In the genomic region with DNA sequence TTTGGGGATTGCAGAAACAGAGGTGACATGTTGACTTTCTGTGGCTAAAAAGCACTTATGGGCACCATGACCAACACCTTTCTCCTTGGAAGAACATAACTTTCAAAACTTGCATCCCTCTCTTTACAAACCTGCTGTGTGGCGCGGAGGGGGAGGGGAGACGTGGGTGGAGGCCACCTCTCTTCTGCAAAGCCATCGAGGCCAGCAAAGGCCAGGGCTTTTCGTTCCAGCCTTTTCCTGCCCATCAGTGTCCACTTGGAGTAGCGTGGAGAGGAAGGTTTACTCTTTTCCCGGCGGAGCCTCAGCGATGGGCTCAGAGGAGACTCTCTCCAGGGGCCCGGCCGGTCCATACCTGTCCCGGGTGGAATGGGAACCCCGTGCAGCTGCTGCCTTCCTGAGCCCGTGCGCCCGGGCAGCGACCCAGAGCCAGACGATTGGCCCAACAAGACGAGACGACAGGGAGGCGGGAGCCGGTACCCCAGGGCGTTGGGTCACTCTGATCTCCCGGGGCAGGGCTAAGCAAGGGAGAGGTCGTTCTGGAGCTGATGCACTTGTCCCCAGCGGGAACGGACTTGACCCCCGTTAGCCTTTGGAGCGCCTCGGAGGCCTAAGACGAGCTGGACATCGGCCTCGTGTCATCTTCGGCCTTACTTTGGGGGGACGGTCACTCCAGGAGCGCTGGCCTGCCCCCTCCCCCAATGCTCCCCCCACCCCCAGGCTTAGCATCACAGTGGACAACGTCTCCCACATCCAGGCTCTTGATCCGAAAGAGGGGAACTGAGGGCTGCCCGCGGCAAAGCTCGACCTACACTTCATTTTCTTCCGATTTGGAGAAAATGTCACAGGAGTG, we compare ENCODE assay signal across 8 mouse cellular contexts.
DNase-seq lines count a peak whose midpoint lies in the region; ATAC-seq and TF ChIP-seq lines count a peak whose summit lies in the region.

No protein-coding gene starts in this region.

- TF ChIP-seq CTCF in layer of hippocampus, adult 2 months (conservative IDR thresholded peaks at IDR 0.05) = no peak
- no peak for TF ChIP-seq CTCF in heart, postnatal 0 days (IDR thresholded peaks at IDR 0.05; ENCODE audit: low read depth)
- TF ChIP-seq CTCF in olfactory bulb, adult 2 months (IDR thresholded peaks at IDR 0.05; ENCODE audit: insufficient read depth, low read depth, low read length) = no peak

- DNase-seq in layer of hippocampus, adult 2 months (ENCODE audit: low spot score in 2 of 2) = no peak
- DNase-seq in layer of hippocampus, postnatal 36 days = no peak
- peak; percentile 29 to 34 for DNase-seq in cerebellum, postnatal 25 days
- DNase-seq in heart, postnatal 0 days (ENCODE audit: low spot score) = no peak
- peak; percentile 52 to 70 for DNase-seq in kidney, postnatal 4 days
- no peak for DNase-seq in urinary bladder, postnatal 10 days (ENCODE audit: low spot score)
- no peak for DNase-seq in B cell, adult 2 months

- H3K27me3 ChIP-seq in heart, postnatal 0 days (ENCODE audit: control insufficient read depth, insufficient read depth, low read length) = peaks cover 65% of the 10 kb centered on the region

- peak; percentile 36; the same call in 1 of the 2 replicates for ATAC-seq in heart, postnatal 0 days (ENCODE audit: insufficient read depth, low read depth)

- H3K4me3 ChIP-seq in layer of hippocampus, adult 2 months = peak overlapping the region; percentile 36; the same call in 1 of the 2 replicates
- peak overlapping the region; percentile 48 for H3K4me3 ChIP-seq in heart, postnatal 0 days (ENCODE audit: low read depth, low read length)
- peak overlapping the region; percentile 45 for H3K4me3 ChIP-seq in olfactory bulb, adult 2 months (ENCODE audit: insufficient read depth, low read depth, low read length)

- no peaks in the 10 kb centered on the region for H3K4me1 ChIP-seq in heart, postnatal 0 days (ENCODE audit: control insufficient read depth, insufficient read depth)
- peaks cover 5% of the 10 kb centered on the region for H3K4me1 ChIP-seq in olfactory bulb, adult 2 months (ENCODE audit: control insufficient read depth, insufficient read depth, low read length)

- H3K9me3 ChIP-seq in heart, postnatal 0 days (replicated peaks; ENCODE audit: control insufficient read depth, low read length) = no peaks in the 10 kb centered on the region

- peak overlapping the region; percentile 71 for H3K4me2 ChIP-seq in heart, postnatal 0 days (ENCODE audit: low read depth, low read length)

- no peak for TF ChIP-seq EP300 in heart, postnatal 0 days (IDR thresholded peaks at IDR 0.05; ENCODE audit: low read depth)

- 1% methylated on average over 42 of the region's 42 CpGs for WGBS in heart, postnatal 0 days
- 2% methylated on average over 42 of the region's 42 CpGs for WGBS in olfactory bulb, adult 2 months

- H3K27ac ChIP-seq in layer of hippocampus, adult 2 months = no peak overlapping the region
- H3K27ac ChIP-seq in heart, postnatal 0 days (ENCODE audit: low read depth) = no peak overlapping the region
- H3K27ac ChIP-seq in olfactory bulb, adult 2 months (ENCODE audit: insufficient read depth, low read depth, low read length) = no peak overlapping the region

- no peak overlapping the region for H3K9ac ChIP-seq in heart, postnatal 0 days (replicated peaks; ENCODE audit: low read depth, low read length)

- TF ChIP-seq POLR2A in olfactory bulb, adult 2 months (IDR thresholded peaks at IDR 0.05; ENCODE audit: insufficient read depth, low read depth, low read length) = no peak

- no peaks in the 10 kb centered on the region for H3K36me3 ChIP-seq in heart, postnatal 0 days (replicated peaks; ENCODE audit: control insufficient read depth, insufficient read depth, low read length)

Comparison
In these comparisons a context has a peak if more than half of its experiments do, and no peak if none do; other contexts are left out.
1. DNase-seq: peak in cerebellum, postnatal 25 days (2 of 2) and kidney, postnatal 4 days (2 of 2); none in layer of hippocampus, adult 2 months (0 of 2), layer of hippocampus, postnatal 36 days (0 of 2), heart, postnatal 0 days (single experiment), urinary bladder, postnatal 10 days (single experiment) and B cell, adult 2 months (0 of 2).
2. Peak in every context shown above with its lines, with median percentiles within 50 percentile points of each other: H3K4me3 ChIP-seq.